27 mouse cellular contexts compared by ENCODE assay signal in genomic region chr15:102070476-102071467, GRCm38 (mm10). TPM values are rescaled to one million over a fixed set of nuclear protein-coding genes. Genes with fewer than 3 reads are reported as not detected.
A peak's percentile ranks its signal among the peaks of the same experiment; 100 is the strongest.
DNase-seq lines count a peak whose midpoint lies in the region; ATAC-seq and TF ChIP-seq lines count a peak whose summit lies in the region.
"Had no signal": no experiment of that assay in that cellular context is flagged by ENCODE, and none has a peak within 500 bp of the region (broad histone marks: within the 10 kb centered on the region; RNA-seq: fewer than 3 reads in every experiment).

No protein-coding gene starts in this region.

- intact Hi-C loops in left cerebral cortex, postnatal 14 days (cut with DNase I): no loop called here

- H3K27me3 ChIP-seq in megakaryocyte, embryonic 14.5 days (replicated peaks): peaks cover 18% of the 10 kb centered on the region
- H3K27me3 ChIP-seq in forebrain, embryonic 11.5 days (ENCODE audit: control insufficient read depth, insufficient read depth, low read length): peaks cover 3% of the 10 kb centered on the region; the same call in 1 of the 2 replicates

- no peak for DNase-seq in ES-E14 (ENCODE audit: low read depth, low spot score)
- DNase-seq in left cerebral cortex, postnatal 14 days (ENCODE audit: low spot score in 2 of 2): no peak
- no peak for DNase-seq in heart, adult 18-20 months
- DNase-seq in forebrain, embryonic 11.5 days (ENCODE audit: low spot score): no peak
- DNase-seq: adrenal gland, postnatal 10 days; adrenal gland, postnatal 36 days; cerebellum, adult 11 months; cerebellum, adult 2 months; cerebellum, adult 9-11 months; cerebellum, postnatal 25 days; embryo, embryonic 11 days; gastrocnemius, postnatal 10 days; gastrocnemius, postnatal 36 days; heart, adult 2 months had no signal

- no peak overlapping the region for H3K27ac ChIP-seq in ES-E14 (ENCODE audit: insufficient read depth, low read depth, low read length, poor library complexity, severe bottlenecking)
- no peak overlapping the region for H3K27ac ChIP-seq in forebrain, embryonic 11.5 days (ENCODE audit: low read depth, low read length)
- H3K27ac ChIP-seq: embryonic facial prominence, embryonic 10.5 days; embryonic facial prominence, embryonic 13.5 days; forebrain, embryonic 13.5 days; heart, adult 2 months; heart, embryonic 10.5 days; hindbrain, embryonic 12.5 days; hindbrain, embryonic 15.5 days had no signal

- H3K4me3 ChIP-seq in megakaryocyte, embryonic 14.5 days (replicated peaks): peak overlapping the region; percentile 23
- no peak overlapping the region for H3K4me3 ChIP-seq in ES-E14 (ENCODE audit: insufficient read depth in 1 of 2, low read depth in 1 of 2, low read length in 2 of 2, poor library complexity in 1 of 2, severe bottlenecking in 1 of 2)
- H3K4me3 ChIP-seq in forebrain, embryonic 11.5 days (ENCODE audit: low read depth, low read length): no peak overlapping the region
- H3K4me3 ChIP-seq: embryonic facial prominence, embryonic 10.5 days; embryonic facial prominence, embryonic 13.5 days; erythroblast, embryonic 14.5 days; forebrain, embryonic 13.5 days; heart, adult 2 months; heart, embryonic 10.5 days; hindbrain, embryonic 12.5 days; hindbrain, embryonic 15.5 days had no signal

- in situ Hi-C loops in ES-E14 (cut with MboI; ENCODE audit: low sequenced_read_pairs in 2 of 2, unreplicated experiment in 2 of 2): no loop called here

- H3K9ac ChIP-seq in ES-E14 (ENCODE audit: insufficient read depth, low read depth, low read length, poor library complexity, severe bottlenecking): peak overlapping the region; percentile 50; the same call in 1 of the 2 replicates
- no peak overlapping the region for H3K9ac ChIP-seq in forebrain, embryonic 11.5 days (ENCODE audit: low read length)
- H3K9ac ChIP-seq: embryonic facial prominence, embryonic 13.5 days; forebrain, embryonic 13.5 days; hindbrain, embryonic 12.5 days; hindbrain, embryonic 15.5 days had no signal

- H3K4me1 ChIP-seq in megakaryocyte, embryonic 14.5 days: peaks cover 60% of the 10 kb centered on the region
- H3K4me1 ChIP-seq in ES-E14 (ENCODE audit: control insufficient read depth in 2 of 2, insufficient read depth in 2 of 2, low read length in 2 of 2, poor library complexity in 1 of 2): peaks cover 0 to 2% of the 10 kb centered on the region in 2 experiments; a peak in 2 of 4 replicates
- H3K4me1 ChIP-seq in forebrain, embryonic 11.5 days (replicated peaks; ENCODE audit: control insufficient read depth, insufficient read depth, low read length): peaks cover 4% of the 10 kb centered on the region; the same call in 1 of the 2 replicates

- WGBS in forebrain, embryonic 11.5 days: 76% methylated on average over 13 of the region's 13 CpGs

- H3K36me3 ChIP-seq in megakaryocyte, embryonic 14.5 days (replicated peaks; ENCODE audit: low read length): no peaks in the 10 kb centered on the region
- H3K36me3 ChIP-seq in ES-E14 (ENCODE audit: control insufficient read depth, insufficient read depth, low read length, poor library complexity, severe bottlenecking): peaks cover 3% of the 10 kb centered on the region
- no peaks in the 10 kb centered on the region for H3K36me3 ChIP-seq in forebrain, embryonic 11.5 days (ENCODE audit: control insufficient read depth, insufficient read depth, low read length)
- H3K36me3 ChIP-seq: embryonic facial prominence, embryonic 10.5 days; embryonic facial prominence, embryonic 13.5 days; heart, embryonic 10.5 days; hindbrain, embryonic 12.5 days; hindbrain, embryonic 15.5 days had no signal

- no peak for ATAC-seq in megakaryocyte, adult 5-6 weeks (ENCODE audit: poor library complexity, severe bottlenecking)
- ATAC-seq in common myeloid progenitor, adult 5-6 weeks (replicated peaks; ENCODE audit: low read depth, poor library complexity, severe bottlenecking): peak; percentile 33; the same call in 1 of the 2 replicates
- no peak for ATAC-seq in forebrain, embryonic 11.5 days (replicated peaks; ENCODE audit: low FRiP score)
- ATAC-seq: forebrain, embryonic 13.5 days; forebrain, embryonic 16.5 days; intestine, postnatal 0 days; Patski had no signal

- no peaks in the 10 kb centered on the region for H3K9me3 ChIP-seq in megakaryocyte, embryonic 14.5 days
- no peaks in the 10 kb centered on the region for H3K9me3 ChIP-seq in ES-E14 (ENCODE audit: control insufficient read depth, insufficient read depth, low read depth, low read length)
- H3K9me3 ChIP-seq in forebrain, embryonic 11.5 days (ENCODE audit: control insufficient read depth, low read length): no peaks in the 10 kb centered on the region
- H3K9me3 ChIP-seq: embryonic facial prominence, embryonic 10.5 days; embryonic facial prominence, embryonic 13.5 days; forebrain, embryonic 13.5 days; heart, embryonic 10.5 days; hindbrain, embryonic 12.5 days; hindbrain, embryonic 15.5 days had no signal

- no peak overlapping the region for H3K4me2 ChIP-seq in forebrain, embryonic 11.5 days (ENCODE audit: low read depth, low read length, severe bottlenecking)
- H3K4me2 ChIP-seq: embryonic facial prominence, embryonic 13.5 days; forebrain, embryonic 13.5 days; hindbrain, embryonic 12.5 days; hindbrain, embryonic 15.5 days had no signal

TF ChIP-seq in ES-E14, 5 proteins besides CTCF, POLR2A, EP300 and RAD21:
- TF ChIP-seq HCFC1 (IDR thresholded peaks at IDR 0.05; ENCODE audit: borderline replicate concordance, insufficient read depth, low read length) (no peak), ZNF384 (IDR thresholded peaks at IDR 0.05; ENCODE audit: low read depth, low read length) (no peak)

RNA-seq across cellular contexts. Expression of gene Eif4b, which starts 2.8 kb away (rescaled TPM):
- polyA plus RNA-seq in megakaryocyte, embryonic 14.5 days (2012; ENCODE audit: insufficient read depth, low replicate concordance): 18.2 and 102 TPM in 2 replicates
- total RNA-seq in megakaryocyte, adult 5-6 weeks (2015): 78.2 and 82.3 TPM in 2 replicates
- 199 and 204 TPM in 2 replicates for total RNA-seq in megakaryocyte, adult 5-6 weeks (2017)
- total RNA-seq in ES-E14 (2012; rRNA removed): 361 and 417 TPM in 2 replicates
- total RNA-seq in common myeloid progenitor, adult 5-6 weeks (2017): 452 and 502 TPM in 2 replicates
- 100 to 1,000 TPM; 167 to 168 TPM for total RNA-seq in left cerebral cortex, postnatal 14 days (2021)
- 100 to 1,000 TPM; 151 to 167 TPM for total RNA-seq in heart, adult 18-20 months (2021)
- polyA plus RNA-seq in forebrain, embryonic 11.5 days (2014; fragmentation: Nextera tagmentation; extraction: Ambion mirVana): 122 and 129 TPM in 2 replicates

RNA-seq across cellular contexts. Expression of gene Tns2, which starts 29.4 kb away (rescaled TPM):
- 0.43 TPM in 1 of 2 replicates, not detected in the other for polyA plus RNA-seq in megakaryocyte, embryonic 14.5 days (2012; ENCODE audit: insufficient read depth, low replicate concordance)
- total RNA-seq in megakaryocyte, adult 5-6 weeks (2015): 0.32 and 1.9 TPM in 2 replicates
- total RNA-seq in megakaryocyte, adult 5-6 weeks (2017): 0.07 TPM in 1 of 2 replicates, not detected in the other
- 4.5 and 4.9 TPM in 2 replicates for total RNA-seq in ES-E14 (2012; rRNA removed)
- total RNA-seq in common myeloid progenitor, adult 5-6 weeks (2017): not detected in 2 replicates
- total RNA-seq in left cerebral cortex, postnatal 14 days (2021): 10 to 100 TPM; 14.4 to 18.5 TPM
- total RNA-seq in heart, adult 18-20 months (2021): 100 to 1,000 TPM; 109 to 123 TPM
- 8.8 and 10.5 TPM in 2 replicates for polyA plus RNA-seq in forebrain, embryonic 11.5 days (2014; fragmentation: Nextera tagmentation; extraction: Ambion mirVana)

RNA-seq across cellular contexts. Expression of gene Krt18, which starts 42.8 kb away (rescaled TPM):
- 0.06 TPM in 1 of 2 replicates, not detected in the other for polyA plus RNA-seq in megakaryocyte, embryonic 14.5 days (2012; ENCODE audit: insufficient read depth, low replicate concordance)
- total RNA-seq in megakaryocyte, adult 5-6 weeks (2015): 0.22 and 0.23 TPM in 2 replicates
- total RNA-seq in megakaryocyte, adult 5-6 weeks (2017): 0.89 and 1.7 TPM in 2 replicates
- 266 and 382 TPM in 2 replicates for total RNA-seq in ES-E14 (2012; rRNA removed)
- 15.7 and 19.7 TPM in 2 replicates for total RNA-seq in common myeloid progenitor, adult 5-6 weeks (2017)
- total RNA-seq in left cerebral cortex, postnatal 14 days (2021): under 1 TPM; 0.24 to 0.85 TPM
- 1 to 10 TPM; 2.8 to 3.7 TPM for total RNA-seq in heart, adult 18-20 months (2021)
- polyA plus RNA-seq in forebrain, embryonic 11.5 days (2014; fragmentation: Nextera tagmentation; extraction: Ambion mirVana): 12.0 and 13.6 TPM in 2 replicates

Comparison
In these comparisons a context has a peak if more than half of its experiments do, and no peak if none do; other contexts are left out.
1. RNA of gene Tns2, which starts 29.4 kb away (total RNA-seq): 109 to 123 TPM in heart, adult 18-20 months; 14.4 to 18.5 TPM in left cerebral cortex, postnatal 14 days, 4.5 to 4.9 TPM in ES-E14, 0.07 to 1.9 TPM in megakaryocyte, adult 5-6 weeks and not detected in common myeloid progenitor, adult 5-6 weeks; every median in the first group is over 4 times any median in the second.
2. RNA of gene Krt18, which starts 42.8 kb away (total RNA-seq): 266 to 382 TPM in ES-E14; 15.7 to 19.7 TPM in common myeloid progenitor, adult 5-6 weeks, 2.8 to 3.7 TPM in heart, adult 18-20 months, 0.22 to 1.7 TPM in megakaryocyte, adult 5-6 weeks and 0.24 to 0.85 TPM in left cerebral cortex, postnatal 14 days; every median in the first group is over 10 times any median in the second.